Mouse (Mus musculus): Measurements from ENCODE around the gene Gm20388.

DNA sequence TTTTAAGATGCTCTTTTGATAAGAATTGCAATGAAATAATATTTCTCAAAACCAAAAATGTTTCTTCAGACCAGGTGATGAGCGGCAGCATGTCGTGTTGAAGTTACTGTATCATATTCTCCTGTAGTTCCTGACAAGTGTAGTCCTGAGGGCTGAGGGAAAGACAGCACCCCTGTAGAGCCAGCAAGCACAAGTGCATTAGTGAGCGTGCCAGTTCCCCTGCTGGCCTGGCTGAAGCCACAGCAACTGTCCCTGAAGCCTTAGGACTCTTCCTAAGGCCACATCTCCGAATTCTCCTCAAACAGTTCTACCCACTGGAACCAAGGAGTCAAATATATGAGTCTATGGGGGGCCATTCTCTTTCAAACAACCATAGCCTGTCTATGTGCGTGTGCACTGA is 12.6 kb downstream of the Gm20388 start:
- TF ChIP-seq ZNF384 (IDR thresholded peaks at IDR 0.05; ENCODE audit: low read depth, low read length) (no peak), MAFK (IDR thresholded peaks at IDR 0.05; ENCODE audit: insufficient read depth, low read depth, low read length) (no peak), HCFC1 (IDR thresholded peaks at IDR 0.05; ENCODE audit: borderline replicate concordance, insufficient read depth, low read length) (no peak), ZC3H11A (IDR thresholded peaks at IDR 0.05; ENCODE audit: borderline replicate concordance, low read depth, low read length) (no peak)
